Mouse (Mus musculus): Measurements from ENCODE around the gene Zc3hc1. TPM values are rescaled to one million over a fixed set of nuclear protein-coding genes. Genes with fewer than 3 reads are reported as not detected.

The Zc3hc1 gene
- polyA plus RNA-seq, 1 experiment from 2014 or later, result 23.6 TPM

- 70% methylated on average over 12 of the region's 12 CpGs for WGBS
- TF ChIP-seq EP300 (IDR thresholded peaks at IDR 0.05) (no peak), CTCF (IDR thresholded peaks at IDR 0.05) (no peak)
- H3K27me3 ChIP-seq (replicated peaks; ENCODE audit: insufficient read depth, low read length), result no peaks in the 10 kb centered on the region
- no peak overlapping the region for H3K4me3 ChIP-seq (ENCODE audit: low read depth, low read length)
- H3K9me3 ChIP-seq (ENCODE audit: low read length), result no peaks in the 10 kb centered on the region
- H3K4me2 ChIP-seq (replicated peaks; ENCODE audit: low read depth, low read length), result no peak overlapping the region
- no peaks in the 10 kb centered on the region for H3K4me1 ChIP-seq (ENCODE audit: insufficient read depth, low read depth, low read length)
- ATAC-seq (no peak), DNase-seq (ENCODE audit: low spot score) (no peak)
- no peak overlapping the region for H3K27ac ChIP-seq (ENCODE audit: low read length)
- H3K36me3 ChIP-seq (ENCODE audit: insufficient read depth, low read length), result peaks cover 2% of the 10 kb centered on the region; the same call in 1 of the 2 replicates
- H3K9ac ChIP-seq (replicated peaks; ENCODE audit: low read depth), result no peak overlapping the region
These were observed 30.9 kb downstream of the Zc3hc1 start for GRCm38 (mm10) chr6:30359762-30360509.

GRCm38 (mm10) chr6:30357561-30358177 is 33.2 kb downstream of the Zc3hc1 start:
- Histone ChIP-seq H3K4me3 (ENCODE audit: low read depth, low read length) (no peak overlapping the region), H3K27me3 (replicated peaks; ENCODE audit: insufficient read depth, low read length) (no peaks in the 10 kb centered on the region), H3K4me2 (replicated peaks; ENCODE audit: low read depth, low read length) (no peak overlapping the region), H3K4me1 (ENCODE audit: insufficient read depth, low read depth, low read length) (no peaks in the 10 kb centered on the region), H3K36me3 (ENCODE audit: insufficient read depth, low read length) (no peaks in the 10 kb centered on the region), H3K27ac (ENCODE audit: low read length) (no peak overlapping the region), H3K9ac (replicated peaks; ENCODE audit: low read depth) (no peak overlapping the region), H3K9me3 (ENCODE audit: low read length) (no peaks in the 10 kb centered on the region)
- DNase-seq (ENCODE audit: low spot score), result peak; percentile 86
- WGBS, result 15% methylated on average over 9 of the region's 9 CpGs
- TF ChIP-seq CTCF (IDR thresholded peaks at IDR 0.05) (peak; percentile 95), EP300 (IDR thresholded peaks at IDR 0.05) (no peak)
- ATAC-seq, result peak; percentile 58

- no peak overlapping the region for H3K9ac ChIP-seq (replicated peaks; ENCODE audit: low read depth)
- H3K4me1 ChIP-seq (ENCODE audit: insufficient read depth, low read depth, low read length), result no peaks in the 10 kb centered on the region
- H3K27ac ChIP-seq (ENCODE audit: low read length), result no peak overlapping the region
- H3K4me2 ChIP-seq (replicated peaks; ENCODE audit: low read depth, low read length), result no peak overlapping the region
- H3K36me3 ChIP-seq (ENCODE audit: insufficient read depth, low read length), result no peaks in the 10 kb centered on the region
- ATAC-seq, result no peak
- no peak for DNase-seq (ENCODE audit: low spot score)
- no peaks in the 10 kb centered on the region for H3K27me3 ChIP-seq (replicated peaks; ENCODE audit: insufficient read depth, low read length)
- WGBS, result 88% methylated on average over 12 of the region's 12 CpGs
- H3K4me3 ChIP-seq (ENCODE audit: low read depth, low read length), result no peak overlapping the region
- no peaks in the 10 kb centered on the region for H3K9me3 ChIP-seq (ENCODE audit: low read length)
- no peak for TF ChIP-seq EP300 (IDR thresholded peaks at IDR 0.05)
- TF ChIP-seq CTCF (IDR thresholded peaks at IDR 0.05), result no peak
These were observed 34.1 kb downstream of the Zc3hc1 start for GRCm38 (mm10) chr6:30356680-30357079.

- Histone ChIP-seq H3K27ac (ENCODE audit: low read length) (no peak overlapping the region), H3K36me3 (ENCODE audit: insufficient read depth, low read length) (no peaks in the 10 kb centered on the region), H3K9ac (replicated peaks; ENCODE audit: low read depth) (no peak overlapping the region), H3K4me1 (ENCODE audit: insufficient read depth, low read depth, low read length) (no peaks in the 10 kb centered on the region), H3K4me2 (replicated peaks; ENCODE audit: low read depth, low read length) (no peak overlapping the region), H3K9me3 (ENCODE audit: low read length) (no peaks in the 10 kb centered on the region), H3K27me3 (replicated peaks; ENCODE audit: insufficient read depth, low read length) (no peaks in the 10 kb centered on the region), H3K4me3 (ENCODE audit: low read depth, low read length) (no peak overlapping the region)
- DNase-seq (ENCODE audit: low spot score), result no peak
- no peak for ATAC-seq
- TF ChIP-seq EP300 (IDR thresholded peaks at IDR 0.05) (no peak), CTCF (IDR thresholded peaks at IDR 0.05) (no peak)
- 66% methylated on average over 5 of the region's 5 CpGs for WGBS
These were observed 34.7 kb downstream of the Zc3hc1 start for GRCm38 (mm10) chr6:30356161-30356560.

GRCm38 (mm10) chr6:30355701-30356100 is 35.1 kb downstream of the Zc3hc1 start:
- no peak for ATAC-seq
- H3K4me3 ChIP-seq (ENCODE audit: low read depth, low read length), result no peak overlapping the region
- H3K27ac ChIP-seq (ENCODE audit: low read length), result no peak overlapping the region

GRCm38 (mm10) chr6:30354760-30355159 is 36.1 kb downstream of the Zc3hc1 start:
- no peak overlapping the region for H3K4me2 ChIP-seq (replicated peaks; ENCODE audit: low read depth, low read length)
- H3K9me3 ChIP-seq (ENCODE audit: low read length), result no peaks in the 10 kb centered on the region
- no peaks in the 10 kb centered on the region for H3K27me3 ChIP-seq (replicated peaks; ENCODE audit: insufficient read depth, low read length)
- peak; percentile 46; the same call in 1 of the 2 replicates for ATAC-seq
- H3K9ac ChIP-seq (replicated peaks; ENCODE audit: low read depth), result no peak overlapping the region
- WGBS, result 18% methylated on average over 5 of the region's 5 CpGs
- no peaks in the 10 kb centered on the region for H3K36me3 ChIP-seq (ENCODE audit: insufficient read depth, low read length)
- no peak for TF ChIP-seq EP300 (IDR thresholded peaks at IDR 0.05)
- TF ChIP-seq CTCF (IDR thresholded peaks at IDR 0.05), result no peak
- no peaks in the 10 kb centered on the region for H3K4me1 ChIP-seq (ENCODE audit: insufficient read depth, low read depth, low read length)
- DNase-seq (ENCODE audit: low spot score), result peak; percentile 65
- H3K4me3 ChIP-seq (ENCODE audit: low read depth, low read length), result no peak overlapping the region
- H3K27ac ChIP-seq (ENCODE audit: low read length), result no peak overlapping the region

More at GRCm38 (mm10) chr6:30355701-30356100, 35.1 kb downstream of the Zc3hc1 start:
- no peak overlapping the region for H3K9ac ChIP-seq (replicated peaks; ENCODE audit: low read depth)
- DNase-seq (ENCODE audit: low spot score), result no peak
- TF ChIP-seq CTCF (IDR thresholded peaks at IDR 0.05) (no peak), EP300 (IDR thresholded peaks at IDR 0.05) (no peak)
- 69% methylated on average over 8 of the region's 8 CpGs for WGBS
- no peak overlapping the region for H3K4me2 ChIP-seq (replicated peaks; ENCODE audit: low read depth, low read length)
- no peaks in the 10 kb centered on the region for H3K27me3 ChIP-seq (replicated peaks; ENCODE audit: insufficient read depth, low read length)
- H3K4me1 ChIP-seq (ENCODE audit: insufficient read depth, low read depth, low read length), result no peaks in the 10 kb centered on the region
- H3K9me3 ChIP-seq (ENCODE audit: low read length), result no peaks in the 10 kb centered on the region
- H3K36me3 ChIP-seq (ENCODE audit: insufficient read depth, low read length), result no peaks in the 10 kb centered on the region
